Mouse (Mus musculus) MEL (cell line): ENCODE data around the gene Mpzl1. TPM values are rescaled to one million over a fixed set of nuclear protein-coding genes. Genes with fewer than 3 reads are reported as not detected.

Source experiments
- DNase-seq: peaks from one replicate; pipeline ENCODE4 v3.0.0; 2011; ENCODE audit warnings: low read depth, low spot score
- H3K27ac ChIP-seq: 2 replicates; pipeline ENCODE4 v1.5.1; 2012; ENCODE audit warnings: low read depth, mild to moderate bottlenecking, control low read depth, low read length, moderate library complexity; ENCODE audit not compliant: control insufficient read depth
- H3K27me3 ChIP-seq, 2 experiments: fragments of 150-350 bp in 1 of 2; sonication (generic) in 1 of 2; 2 replicates each; pipeline ENCODE4 v1.6.1; 2012; ENCODE audit warnings: low read length in 2 of 2, mild to moderate bottlenecking in 2 of 2, improper control_type of control experiment in 1 of 2, moderate library complexity in 1 of 2; ENCODE audit not compliant: insufficient read depth in 2 of 2, control insufficient read depth in 1 of 2
- H3K36me3 ChIP-seq, 2 experiments: 2 replicates each; pipeline ENCODE4 v1.6.1; 2012 to 2014; ENCODE audit warnings: low read length in 2 of 2, improper control_type of control experiment in 1 of 2, inconsistent platforms in 1 of 2, mild to moderate bottlenecking in 1 of 2; ENCODE audit not compliant: insufficient read depth in 2 of 2, control insufficient read depth in 1 of 2
- H3K4me1 ChIP-seq, 2 experiments: fragments of 150-350 bp in 1 of 2; sonication (generic) in 1 of 2; 2 replicates each; pipeline ENCODE4 v1.6.1; 2012; ENCODE audit warnings: low read length in 2 of 2, improper control_type of control experiment in 1 of 2, mild to moderate bottlenecking in 1 of 2; ENCODE audit not compliant: insufficient read depth in 2 of 2, control insufficient read depth in 1 of 2
- H3K4me3 ChIP-seq, 2 experiments: fragments of 150-350 bp in 1 of 2; sonication (generic) in 1 of 2; 2 replicates each; pipeline ENCODE4 v1.5.1; 2012; ENCODE audit warnings: low read depth in 2 of 2, low read length in 2 of 2, mild to moderate bottlenecking in 2 of 2, moderate library complexity in 2 of 2, control low read depth in 1 of 2, improper control_type of control experiment in 1 of 2; ENCODE audit not compliant: control insufficient read depth in 1 of 2, insufficient read depth in 1 of 2
- H3K79me2 ChIP-seq: 2 replicates; pipeline ENCODE4 v1.6.1; 2012; ENCODE audit warnings: mild to moderate bottlenecking, low read length, moderate library complexity; ENCODE audit not compliant: control insufficient read depth, poor library complexity, insufficient read depth
- H3K9ac ChIP-seq: 2 replicates; pipeline ENCODE4 v1.6.1; 2012; ENCODE audit warnings: low read depth, mild to moderate bottlenecking, control low read depth, low read length, moderate library complexity; ENCODE audit not compliant: control insufficient read depth, poor library complexity, severe bottlenecking
- H3K9me3 ChIP-seq: fragments of 150-350 bp; sonication (generic); replicated peaks from 2 replicates; pipeline ENCODE4 v1.6.1; 2012; ENCODE audit warnings: mild to moderate bottlenecking, low read length, improper control_type of control experiment, moderate library complexity; ENCODE audit not compliant: insufficient read depth
- CHD1 ChIP-seq: IDR thresholded peaks from 2 replicates; pipeline ENCODE4 v1.6.1; 2012; ENCODE audit warnings: low read depth, mild to moderate bottlenecking, inconsistent platforms, low read length, improper control_type of control experiment
- CHD2 ChIP-seq: IDR thresholded peaks from 2 replicates; pipeline ENCODE4 v1.6.1; 2011; ENCODE audit warnings: low read length, improper control_type of control experiment
- ELF1 ChIP-seq: IDR thresholded peaks from 2 replicates; pipeline ENCODE4 v1.6.1; 2014; ENCODE audit warnings: low read depth, mild to moderate bottlenecking, inconsistent platforms, low read length, improper control_type of control experiment, moderate library complexity
- GABPA ChIP-seq: IDR thresholded peaks from 2 replicates; pipeline ENCODE4 v1.6.1; 2012; ENCODE audit warnings: low read depth, mild to moderate bottlenecking, inconsistent platforms, low read length, improper control_type of control experiment, moderate library complexity
- JUND ChIP-seq: IDR thresholded peaks from 2 replicates; pipeline ENCODE4 v1.6.1; 2011; ENCODE audit warnings: low read depth, mild to moderate bottlenecking, improper control_type of control experiment, low read length
- KAT2A ChIP-seq: conservative IDR thresholded peaks from 2 replicates; pipeline ENCODE4 v1.6.1; 2012; ENCODE audit warnings: low read depth, low read length, improper control_type of control experiment, inconsistent platforms
- MAFK ChIP-seq: IDR thresholded peaks from 2 replicates; pipeline ENCODE4 v1.6.1; 2011; ENCODE audit warnings: low read depth, mild to moderate bottlenecking, low read length, improper control_type of control experiment, borderline replicate concordance
- MYC ChIP-seq: IDR thresholded peaks from 2 replicates; pipeline ENCODE4 v1.6.1; 2011; ENCODE audit warnings: low read depth, mild to moderate bottlenecking, low read length, improper control_type of control experiment, moderate library complexity
- NRF1 ChIP-seq: IDR thresholded peaks from 2 replicates; pipeline ENCODE4 v1.6.1; 2014; ENCODE audit warnings: low read depth, mild to moderate bottlenecking, inconsistent platforms, low read length, improper control_type of control experiment, moderate library complexity; ENCODE audit not compliant: poor library complexity, insufficient read depth, severe bottlenecking
- POLR2A ChIP-seq, 2 experiments: IDR thresholded peaks; 2 replicates each; pipeline ENCODE4 v1.6.1; 2011 to 2012; ENCODE audit warnings: low read length in 2 of 2, mild to moderate bottlenecking in 2 of 2, control low read depth in 1 of 2, improper control_type of control experiment in 1 of 2, low read depth in 1 of 2, moderate library complexity in 1 of 2; ENCODE audit not compliant: control insufficient read depth in 1 of 2, insufficient read depth in 1 of 2, poor library complexity in 1 of 2
- RAD21 ChIP-seq: IDR thresholded peaks from 2 replicates; pipeline ENCODE4 v1.6.1; 2011; ENCODE audit warnings: mild to moderate bottlenecking, low read depth, low read length, improper control_type of control experiment
- TCF12 ChIP-seq: IDR thresholded peaks from 2 replicates; pipeline ENCODE4 v1.6.1; 2014; ENCODE audit warnings: low read depth, mild to moderate bottlenecking, inconsistent platforms, low read length, improper control_type of control experiment, moderate library complexity
- USF2 ChIP-seq, 2 experiments: IDR thresholded peaks; 2 replicates each; pipeline ENCODE4 v1.6.1; 2011 to 2012; ENCODE audit warnings: improper control_type of control experiment in 2 of 2, low read length in 2 of 2, borderline replicate concordance in 1 of 2, inconsistent platforms in 1 of 2, low read depth in 1 of 2, mild to moderate bottlenecking in 1 of 2; ENCODE audit not compliant: insufficient read depth in 1 of 2
- ZC3H11A ChIP-seq: IDR thresholded peaks from 2 replicates; pipeline ENCODE4 v1.6.1; 2012; ENCODE audit warnings: low read depth, mild to moderate bottlenecking, inconsistent platforms, low read length, improper control_type of control experiment
- ZKSCAN1 ChIP-seq: IDR thresholded peaks from 2 replicates; pipeline ENCODE4 v1.6.1; 2012; ENCODE audit warnings: low read depth, mild to moderate bottlenecking, inconsistent platforms, low read length, improper control_type of control experiment, moderate library complexity
- ZMIZ1 ChIP-seq: IDR thresholded peaks from 2 replicates; pipeline ENCODE4 v1.6.1; 2012; ENCODE audit warnings: low read depth, mild to moderate bottlenecking, inconsistent platforms, low read length, improper control_type of control experiment, moderate library complexity
- ZNF384 ChIP-seq: IDR thresholded peaks from 2 replicates; pipeline ENCODE4 v1.6.1; 2012; ENCODE audit warnings: low read depth, mild to moderate bottlenecking, inconsistent platforms, low read length, improper control_type of control experiment
- polyA plus RNA-seq, 2 experiments: library from polyadenylated mRNA; stranded (reverse) in 1 of 2; unstranded in 1 of 2; fragments of >175 nt in 1 of 2; fragments of >200 nt in 1 of 2; gene quantifications; 2 replicates each; pipeline versions ENCODE4 v1.2.1 to v1.2.4; 2012; ENCODE audit warnings: low replicate concordance in 2 of 2, low read depth in 1 of 2; ENCODE audit not compliant: insufficient read length in 2 of 2, insufficient read depth in 1 of 2, missing spikeins in 1 of 2
- total RNA-seq: library from RNA; depleted of rRNA; stranded (reverse); fragments of 300-350 nt; gene quantifications from 2 replicates; pipeline ENCODE4 v1.2.3, GENCODE M21; 2012

The Mpzl1 gene
- total and polyA plus RNA-seq, 3 experiments: 3.2 to 19.8 TPM; not detected in 1

GRCm38 (mm10) chr1:165672355-165672754 is 38.0 kb upstream of the Mpzl1 start:
- no peaks in the 10 kb centered on the region; a peak in 1 of 4 replicates for H3K36me3 ChIP-seq

GRCm38 (mm10) chr1:165670056-165670455 is 35.7 kb upstream of the Mpzl1 start:
- H3K36me3 ChIP-seq: no peaks in the 10 kb centered on the region; a peak in 1 of 4 replicates
- H3K27me3 ChIP-seq: no peaks in the 10 kb centered on the region
- H3K9ac ChIP-seq: no peak overlapping the region
- no peaks in the 10 kb centered on the region for H3K79me2 ChIP-seq
- no peak for DNase-seq
- no peak overlapping the region for H3K4me3 ChIP-seq
- no peaks in the 10 kb centered on the region for H3K4me1 ChIP-seq
- no peak overlapping the region for H3K27ac ChIP-seq
- TF ChIP-seq ZC3H11A (no peak), KAT2A (no peak), USF2 (IDR thresholded peaks at IDR 0.05; ENCODE audit: borderline replicate concordance in 1 of 2, insufficient read depth in 1 of 2, low read depth in 1 of 2, low read length in 2 of 2) (no peak), MYC (no peak), NRF1 (no peak), ZNF384 (no peak), GABPA (no peak), TCF12 (no peak)
- TF ChIP-seq, all 39 proteins: peak for 0
- no peaks in the 10 kb centered on the region for H3K9me3 ChIP-seq

More at GRCm38 (mm10) chr1:165672355-165672754, 38.0 kb upstream of the Mpzl1 start:
- Histone ChIP-seq H3K79me2 (no peaks in the 10 kb centered on the region), H3K9me3 (no peaks in the 10 kb centered on the region), H3K4me3 (no peak overlapping the region), H3K9ac (no peak overlapping the region), H3K27ac (no peak overlapping the region), H3K4me1 (peaks cover 0 to 2% of the 10 kb centered on the region in 2 experiments; a peak in 1 of 4 replicates), H3K27me3 (no peaks in the 10 kb centered on the region)
- no peak for DNase-seq
- TF ChIP-seq ZC3H11A: no peak
- no peak for TF ChIP-seq CHD2
- no peak for TF ChIP-seq RAD21
- TF ChIP-seq ZNF384: no peak
- TF ChIP-seq ZKSCAN1: no peak
- TF ChIP-seq CHD1: no peak
- TF ChIP-seq POLR2A (IDR thresholded peaks at IDR 0.05; ENCODE audit: control insufficient read depth in 1 of 2, insufficient read depth in 1 of 2, low read depth in 1 of 2, low read length in 2 of 2, poor library complexity in 1 of 2): no peak
- TF ChIP-seq ELF1: no peak
- TF ChIP-seq ZMIZ1: no peak
- TF ChIP-seq MAFK: no peak
- TF ChIP-seq JUND: no peak
- TF ChIP-seq MYC: no peak
